Mouse (Mus musculus): ENCODE results near the gene Banf1.

DNA sequence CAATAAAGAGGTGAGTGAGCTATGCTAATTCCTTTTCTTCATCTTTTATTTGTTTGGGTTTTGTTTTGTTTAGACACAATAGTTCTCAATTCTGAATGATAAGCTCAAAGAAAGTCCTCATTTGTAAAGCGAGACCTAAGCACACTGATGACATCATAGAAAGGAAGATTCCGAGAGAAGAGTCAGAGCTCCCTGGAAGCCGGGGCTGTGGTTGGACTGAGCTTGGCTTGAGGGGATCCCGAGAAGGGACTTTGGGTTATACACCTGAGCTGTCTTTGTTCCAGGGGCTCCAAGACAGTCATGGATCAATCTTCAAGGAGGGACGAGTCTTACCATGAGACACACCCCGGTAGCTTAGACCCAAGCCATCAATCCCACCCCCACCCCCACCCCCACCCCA, 31.5 kb downstream of the Banf1 start, which contains the start of gene Catsper1:
- TF ChIP-seq MYOG (IDR thresholded peaks at IDR 0.05; ENCODE audit: control insufficient read depth, extremely low read depth, insufficient read length) = no peak
- no peak for TF ChIP-seq CTCF (IDR thresholded peaks at IDR 0.05; ENCODE audit: control insufficient read depth, insufficient read depth, insufficient read length)
- TF ChIP-seq USF1 (IDR thresholded peaks at IDR 0.05; ENCODE audit: low read depth) = no peak
- no peak for TF ChIP-seq MAX (IDR thresholded peaks at IDR 0.05)
